Mouse (Mus musculus) CD4-positive, CD25-positive, alpha-beta regulatory T cell (primary cell): ENCODE results near the gene Rps19. TPM values are rescaled to one million over a fixed set of nuclear protein-coding genes. Genes with fewer than 3 reads are reported as not detected.

ENCODE experiments used
- polyA plus RNA-seq: library from polyadenylated mRNA; unstranded; fragments of 100-300 nt; shearing (Covaris generic); gene quantifications from one replicate; pipeline ENCODE4 v1.2.1, GENCODE M21; 2017

Rps19 gene
- 4,660 TPM for polyA plus RNA-seq

GRCm38 (mm10) chr7:24883896-24884692, at the start of gene Rps19:
Gene Rps19, plus strand, starts transcription at chr7:24884371.

GRCm38 (mm10) chr7:24861913-24862312, 22.3 kb upstream of the Rps19 start, which contains the start of gene Gm9844:
Gene Gm9844, plus strand, starts transcription at chr7:24862213.

GRCm38 (mm10) chr7:24869532-24870165, 14.5 kb upstream of the Rps19 start, which contains the start of the genes Lypd4 and Dmrtc2:
Gene Lypd4, minus strand, starts transcription at chr7:24869941.
Gene Dmrtc2, plus strand, starts transcription at chr7:24870057.

GRCm38 (mm10) chr7:24897224-24897623, 13.1 kb downstream of the Rps19 start, which contains the start of gene Cd79a:
Gene Cd79a, plus strand, starts transcription at chr7:24897381.

GRCm38 (mm10) chr7:24902630-24903443, 18.7 kb downstream of the Rps19 start, which contains the start of gene Arhgef1:
Gene Arhgef1, plus strand, starts transcription at chr7:24902912.

Other genes with a start within 250 kb of the Rps19 start
- not detected for gene Lypd3, start 247.8 kb upstream of the Rps19 start, polyA plus RNA-seq
- not detected for gene Tex101, start 207.7 kb upstream of the Rps19 start, polyA plus RNA-seq
- gene BC049730, start 175.1 kb upstream of the Rps19 start, polyA plus RNA-seq, result not detected
- not detected for gene Gm4763, start 157.5 kb upstream of the Rps19 start, polyA plus RNA-seq
- gene Cd177, start 124.1 kb upstream of the Rps19 start, polyA plus RNA-seq, result 0.53 TPM
- not detected for gene Ceacam10, start 107.2 kb upstream of the Rps19 start, polyA plus RNA-seq
- 45.5 TPM for gene Gm9844, start 22.2 kb upstream of the Rps19 start, polyA plus RNA-seq
- gene Lypd4, start 14.4 kb upstream of the Rps19 start, polyA plus RNA-seq, result 0.18 TPM
- not detected for gene Dmrtc2, start 14.3 kb upstream of the Rps19 start, polyA plus RNA-seq
- 10.5 TPM for gene Cd79a, start 13.0 kb downstream of the Rps19 start, polyA plus RNA-seq
- 2,006 TPM for gene Arhgef1, start 18.5 kb downstream of the Rps19 start, polyA plus RNA-seq
- not detected for gene Gm4881, start 60.1 kb downstream of the Rps19 start, polyA plus RNA-seq
- gene Rabac1, start 88.4 kb downstream of the Rps19 start, polyA plus RNA-seq, result 596 TPM
- gene Atp1a3, start 121.6 kb downstream of the Rps19 start, polyA plus RNA-seq, result 1.7 TPM
- 11.5 TPM for gene Grik5, start 188.0 kb downstream of the Rps19 start, polyA plus RNA-seq
- 31.1 TPM for gene Zfp574, start 188.2 kb downstream of the Rps19 start, polyA plus RNA-seq